Mouse (Mus musculus) brown adipose tissue, adult 24 weeks (tissue): ENCODE measurements around the gene Gm21788. TPM values are rescaled to one million over a fixed set of nuclear protein-coding genes. Genes with fewer than 3 reads are reported as not detected.
"Not testable (repeated sequence)": the region's sequence is repeated elsewhere in the genome, so short reads cannot be mapped to it uniquely, and the experiment has no call there.

Experiments
- H3K27ac ChIP-seq: fragments of 200-500 bp; replicated peaks from 2 replicates; pipeline ENCODE4 v1.5.1; 2012; ENCODE audit warnings: low read depth, mild to moderate bottlenecking, low read length
- H3K4me1 ChIP-seq: fragments of 200-500 bp; 2 replicates; pipeline ENCODE4 v1.6.1; 2012; ENCODE audit warnings: low read length, mixed read lengths; ENCODE audit not compliant: control insufficient read depth, insufficient read depth, insufficient read length
- H3K4me3 ChIP-seq: fragments of 200-500 bp; 2 replicates; pipeline ENCODE4 v1.5.1; 2012; ENCODE audit warnings: low read depth, mild to moderate bottlenecking, low read length, moderate library complexity; ENCODE audit not compliant: insufficient read depth
- polyA plus RNA-seq: library from polyadenylated mRNA; stranded (reverse); fragments of >200 nt; gene quantifications from 2 replicates; pipeline ENCODE4 v1.2.4, GENCODE M21; 2012; ENCODE audit not compliant: missing spikeins, insufficient read depth, insufficient read length

The Gm21788 gene
- not detected in 2 replicates for polyA plus RNA-seq

DNA sequence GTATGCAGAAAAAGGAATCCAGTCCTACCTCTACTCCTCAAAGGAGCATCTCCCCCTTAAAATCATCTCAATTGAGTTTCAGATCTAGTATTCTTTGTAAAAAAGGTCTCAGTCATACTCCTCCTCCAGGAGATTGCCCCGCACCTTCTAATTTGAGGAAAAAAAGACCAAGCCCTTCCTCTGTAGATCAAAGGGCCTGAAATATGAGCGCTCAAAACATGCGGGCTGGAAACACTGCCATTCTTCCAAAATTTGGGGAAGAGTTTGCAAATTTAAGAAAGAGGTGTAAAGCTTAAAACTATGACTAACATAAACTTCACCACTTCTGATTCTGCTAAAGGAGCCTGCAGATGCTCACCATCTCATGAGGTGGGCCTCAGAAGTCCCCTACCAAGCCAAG is at the start of gene Gm21788:
Gene Gm21788 (plus strand): TSS at position 301 of the 400 bp plus-strand sequence.
- not testable (repeated sequence) for H3K27ac ChIP-seq, H3K4me1 ChIP-seq, H3K4me3 ChIP-seq

Other genes with a start within 250 kb of the Gm21788 start
- gene Gm21244, start 235.7 kb upstream of the Gm21788 start, polyA plus RNA-seq, result not detected in 2 replicates
- gene Gm28998, start 151.2 kb upstream of the Gm21788 start, polyA plus RNA-seq, result not detected in 2 replicates
- gene Gm20826, start 233.5 kb downstream of the Gm21788 start, polyA plus RNA-seq, result not detected in 2 replicates